Mouse (Mus musculus) right cerebral cortex, postnatal 36 days (tissue): Measurements from ENCODE around the gene Zfp36l1.

ENCODE experiments used
- DNase-seq, 2 experiments: peaks; one replicate each; pipeline ENCODE4 v3.0.0; 2022; ENCODE audit warnings: low spot score in 2 of 2, mixed read lengths in 1 of 2

Gene Zfp36l1

GRCm38 (mm10) chr12:80110546-80110870, 2.3 kb downstream of the Zfp36l1 start:
- DNase-seq: no peak

- DNase-seq: peak in 1 of 2 experiments; percentile 3
Measured at GRCm38 (mm10) chr12:80109753-80110545, 2.9 kb downstream of the Zfp36l1 start.

DNA sequence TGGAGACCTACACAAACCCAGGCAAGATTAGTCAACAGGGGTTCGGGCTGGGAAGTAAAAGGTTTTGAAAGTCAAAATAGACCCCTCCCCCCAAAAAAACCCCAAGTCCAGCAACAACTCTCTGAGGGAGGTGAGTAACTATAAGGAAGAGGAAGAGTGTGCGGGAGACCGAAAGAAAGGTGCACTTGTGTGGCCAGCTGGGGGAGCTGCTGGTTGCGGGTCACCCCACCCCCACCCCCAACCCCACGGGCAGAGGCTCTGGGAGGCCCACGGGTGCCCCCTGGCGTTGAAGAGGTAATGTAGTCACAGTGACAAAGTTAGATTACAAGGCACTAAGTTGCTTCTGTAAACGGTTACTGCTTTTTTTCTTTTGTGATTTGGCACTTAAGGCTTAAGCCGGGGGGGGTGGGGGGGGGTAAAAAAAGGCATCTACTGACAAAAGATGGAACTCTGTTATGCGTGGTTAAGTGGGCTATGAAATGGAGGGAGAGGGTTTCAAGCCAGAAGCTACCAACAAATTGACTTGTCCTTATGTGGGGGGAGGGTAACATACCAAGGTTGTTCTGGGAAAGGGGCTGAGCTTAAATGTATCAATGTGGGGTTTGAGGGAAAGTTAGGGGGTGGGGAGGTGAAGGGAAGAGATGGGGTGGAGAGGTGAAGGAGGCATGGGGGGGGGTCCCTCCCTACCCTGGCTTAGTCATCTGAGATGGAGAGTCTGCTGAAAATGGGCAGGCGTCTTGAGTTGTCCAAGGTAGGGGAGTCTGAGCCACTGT, 3.7 kb downstream of the Zfp36l1 start:
- DNase-seq: peak; percentile 39 to 50

DNA sequence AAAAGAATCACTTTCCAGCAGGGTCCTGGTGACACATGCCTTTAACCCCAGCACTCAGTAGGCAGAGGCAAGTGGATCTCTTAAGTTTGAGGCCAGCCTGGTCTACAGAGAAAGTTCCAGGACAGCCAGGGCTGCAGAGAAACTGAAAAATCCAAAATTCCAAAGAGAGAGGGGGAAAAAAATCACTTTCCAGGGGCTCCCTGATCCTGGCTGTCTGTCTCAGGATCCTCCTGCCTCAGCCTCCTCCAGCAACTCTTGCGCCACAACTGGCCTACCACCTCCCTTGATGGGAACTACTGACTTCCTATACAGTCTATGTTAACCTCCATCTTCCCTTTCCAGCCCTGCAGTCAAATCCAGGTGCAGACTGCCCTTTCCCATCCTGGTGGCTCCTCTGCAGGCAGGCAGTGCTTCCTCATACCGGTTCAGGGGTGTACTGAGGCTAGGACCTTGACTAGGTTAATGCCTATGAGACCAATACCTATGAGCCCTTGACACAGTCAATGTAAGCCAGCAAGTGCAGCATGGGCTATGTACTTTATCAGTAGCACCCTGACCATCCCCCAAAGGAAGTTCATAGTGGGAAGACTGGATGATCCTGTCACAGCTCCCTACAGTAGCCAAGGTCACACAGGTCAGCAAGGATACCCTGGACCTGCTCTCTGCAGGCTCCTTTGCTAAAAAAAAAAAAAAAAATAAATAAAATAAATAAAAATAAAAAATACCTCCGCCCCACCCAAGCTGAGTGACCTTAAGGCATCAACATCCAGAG, 5.7 kb downstream of the Zfp36l1 start:
- no peak for DNase-seq

GRCm38 (mm10) chr12:80106138-80106895, 6.5 kb downstream of the Zfp36l1 start:
- DNase-seq: no peak

DNA sequence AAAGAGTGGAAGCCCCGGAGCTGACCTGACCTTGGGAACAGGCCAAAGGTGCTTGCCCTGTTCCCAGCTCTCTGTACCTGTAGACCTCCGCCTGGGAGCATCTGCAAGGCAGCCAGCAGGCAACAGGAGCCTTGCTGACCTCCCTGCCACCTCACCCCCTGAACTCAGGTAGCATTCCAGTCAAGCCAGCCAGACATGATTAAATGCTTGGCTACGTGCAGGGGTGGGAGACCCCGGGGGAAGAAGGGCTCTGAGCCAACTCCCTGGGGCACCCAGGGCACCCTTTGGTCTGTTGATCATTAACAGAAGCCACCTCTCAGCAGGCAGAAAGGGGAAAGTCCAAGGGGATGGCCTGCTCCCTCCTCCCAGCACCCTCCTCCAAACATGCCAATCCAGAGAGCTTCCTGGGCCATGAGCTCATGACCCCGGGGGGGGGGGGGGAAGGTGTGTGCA, 9.3 kb downstream of the Zfp36l1 start:
- no peak for DNase-seq

- DNase-seq: no peak
Measured at GRCm38 (mm10) chr12:80103089-80103488, 9.7 kb downstream of the Zfp36l1 start.

- DNase-seq: no peak
Measured at GRCm38 (mm10) chr12:80098825-80099224, 14.0 kb downstream of the Zfp36l1 start.

GRCm38 (mm10) chr12:80096734-80097133, 16.1 kb downstream of the Zfp36l1 start:
- no peak for DNase-seq

- no peak for DNase-seq
Measured at GRCm38 (mm10) chr12:80092787-80093186, 20.0 kb downstream of the Zfp36l1 start.

DNA sequence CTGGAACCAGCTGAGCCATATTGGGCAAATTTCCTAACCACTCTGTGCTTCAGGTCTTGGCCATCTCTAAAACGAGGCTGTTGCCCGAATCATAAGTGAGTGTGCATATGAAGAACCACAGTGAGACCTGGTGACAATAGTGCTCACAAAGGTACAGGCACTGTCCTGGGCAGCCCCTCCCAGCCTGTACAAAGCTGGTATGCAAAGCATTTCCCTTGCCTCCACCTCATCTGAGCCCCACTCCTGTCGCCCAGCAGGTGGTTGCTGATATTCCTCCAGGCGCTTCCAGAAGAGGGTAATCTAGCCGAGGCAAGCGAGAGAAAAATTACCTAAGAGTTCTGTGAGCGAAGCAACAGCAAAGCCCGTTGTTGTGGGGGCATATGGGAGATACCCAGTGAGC, 21.7 kb downstream of the Zfp36l1 start:
- DNase-seq: no peak

DNA sequence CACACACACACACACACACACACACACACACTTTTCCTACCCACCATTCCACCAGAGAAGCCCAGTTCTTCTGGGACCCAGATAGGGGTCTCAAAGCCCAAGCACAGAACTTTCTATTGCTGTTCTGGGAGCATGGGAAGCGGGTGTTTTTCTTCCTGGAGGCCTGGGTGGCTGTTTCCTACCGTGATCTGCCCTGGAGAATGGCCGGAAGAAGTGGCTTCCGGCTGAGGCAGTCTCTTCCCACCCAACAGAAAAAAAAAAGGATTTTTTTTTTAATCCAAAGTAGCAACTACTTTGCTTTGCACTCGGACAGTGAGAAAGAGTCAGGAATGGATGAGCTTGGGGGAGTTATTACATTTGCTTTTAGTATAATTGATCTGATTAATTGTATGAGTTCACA, 22.3 kb downstream of the Zfp36l1 start:
- DNase-seq: no peak

DNA sequence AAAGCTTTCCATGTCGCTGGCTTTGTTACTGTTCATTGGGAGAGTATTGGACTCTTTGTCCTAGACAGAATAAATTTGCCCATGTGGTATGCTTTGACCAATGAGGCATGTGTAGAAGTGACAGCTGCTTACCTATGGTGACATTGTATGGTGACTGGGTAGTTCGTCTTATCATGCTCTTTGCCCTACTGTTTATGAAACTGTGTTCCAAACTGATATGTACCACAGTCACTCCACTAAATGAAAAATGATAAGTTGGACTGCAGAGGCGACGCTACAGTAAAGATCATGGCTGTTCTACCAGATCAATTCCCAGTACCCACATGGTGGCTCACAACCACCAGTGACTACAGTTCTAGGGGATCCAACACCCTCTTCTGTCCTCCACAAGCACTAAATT, 24.7 kb downstream of the Zfp36l1 start:
- DNase-seq: no peak

DNA sequence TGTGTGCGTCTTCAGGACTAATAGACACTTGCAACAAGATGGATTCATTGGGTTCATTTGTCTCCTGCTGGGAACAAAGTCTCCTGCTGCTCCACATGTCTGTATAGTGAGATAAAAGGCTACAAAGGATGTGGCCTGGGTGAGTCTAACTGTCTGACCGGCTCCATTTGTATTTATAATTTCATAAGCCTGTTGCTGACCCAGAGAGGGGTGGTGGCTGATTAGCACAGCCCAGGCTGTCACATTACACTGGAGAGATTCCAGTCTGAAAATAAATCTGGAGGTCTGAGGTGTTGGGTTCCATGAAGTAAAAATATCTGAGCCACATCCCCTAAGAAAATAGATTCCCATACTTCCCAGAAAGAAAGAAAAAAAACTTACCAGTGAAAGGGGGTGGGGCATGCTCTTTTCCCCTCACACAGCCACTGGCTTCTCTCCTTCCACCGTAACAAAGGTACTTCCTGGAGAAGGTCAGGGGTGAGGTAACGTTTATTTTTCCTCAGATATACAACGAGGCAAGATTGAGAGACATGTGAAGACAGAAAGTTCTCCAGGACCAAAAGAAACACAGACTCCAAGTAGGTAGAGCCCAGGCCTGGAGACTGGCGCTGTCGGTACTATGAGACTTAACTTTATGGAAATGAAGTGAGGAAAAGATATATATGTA, 28.2 kb downstream of the Zfp36l1 start:
- no peak for DNase-seq

GRCm38 (mm10) chr12:80083937-80084336, 28.9 kb downstream of the Zfp36l1 start:
- no peak for DNase-seq

GRCm38 (mm10) chr12:80083133-80083821, 29.5 kb downstream of the Zfp36l1 start:
- DNase-seq: no peak

GRCm38 (mm10) chr12:80082730-80083129, 30.1 kb downstream of the Zfp36l1 start:
- no peak for DNase-seq

DNA sequence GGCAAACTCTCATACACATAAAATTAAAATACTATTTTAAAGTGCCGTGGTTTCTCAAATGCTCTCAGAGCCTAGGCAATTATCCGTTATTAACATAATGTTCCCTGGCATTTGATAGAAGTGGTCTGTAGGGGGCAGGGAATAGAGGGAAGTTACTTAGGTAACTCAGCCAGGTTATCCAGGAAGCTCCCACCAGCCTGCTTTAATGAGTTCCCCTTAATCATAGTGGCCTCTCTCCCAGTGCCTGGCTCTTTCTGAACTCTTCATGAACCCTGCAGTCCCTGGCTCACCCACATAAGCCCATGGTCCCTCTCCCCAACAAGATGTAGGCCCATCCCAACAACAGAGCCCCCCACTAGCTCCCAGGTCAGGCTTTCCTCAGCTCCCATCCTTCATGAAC, 31.4 kb downstream of the Zfp36l1 start:
- no peak for DNase-seq

DNA sequence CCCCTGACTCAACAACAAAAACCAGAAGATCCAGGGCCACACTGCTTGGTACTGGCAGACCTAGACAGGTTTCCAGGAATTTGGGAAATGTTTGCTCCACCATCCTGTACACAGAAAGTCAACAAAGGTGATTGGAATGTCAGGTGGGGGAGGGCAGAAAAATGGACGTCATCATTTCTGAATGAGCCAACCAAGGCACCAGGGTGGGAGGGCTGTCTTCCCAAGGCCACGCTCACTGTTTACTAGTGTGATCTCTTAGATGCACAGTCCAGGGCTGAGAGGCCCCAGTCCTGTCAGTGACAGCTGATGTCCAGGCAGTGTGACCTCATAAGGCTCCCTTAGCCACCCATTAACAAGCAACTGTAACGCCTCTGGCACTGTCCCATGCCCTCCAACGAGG, 32.9 kb downstream of the Zfp36l1 start:
- no peak for DNase-seq

- DNase-seq: no peak
Measured at GRCm38 (mm10) chr12:80074331-80074730, 38.5 kb downstream of the Zfp36l1 start.
